Mouse (Mus musculus): ENCODE measurements around the gene B230217C12Rik. TPM values are rescaled to one million over a fixed set of nuclear protein-coding genes. Genes with fewer than 3 reads are reported as not detected.
"Not testable (repeated sequence)": the region's sequence is repeated elsewhere in the genome, so short reads cannot be mapped to it uniquely, and the experiment has no call there.

B230217C12Rik gene
- polyA plus RNA-seq, 1 experiment from 2014 or later = 7.5 TPM

GRCm38 (mm10) chr11:97836541-97836940, 4.0 kb upstream of the B230217C12Rik start:
- ATAC-seq (ENCODE audit: low read depth) (no peak), DNase-seq (ENCODE audit: low spot score) (no peak)
- Histone ChIP-seq H3K27ac (replicated peaks; ENCODE audit: low read depth, low read length) (no peak overlapping the region), H3K4me3 (ENCODE audit: low read depth, low read length) (no peak overlapping the region), H3K4me2 (ENCODE audit: low read depth, low read length) (no peak overlapping the region), H3K9ac (ENCODE audit: low read depth, low read length) (no peak overlapping the region), H3K4me1 (ENCODE audit: control insufficient read depth, insufficient read depth, low read length) (no peaks in the 10 kb centered on the region), H3K36me3 (ENCODE audit: control insufficient read depth, insufficient read depth, low read length) (peaks cover 58% of the 10 kb centered on the region), H3K9me3 (ENCODE audit: control insufficient read depth, low read length) (no peaks in the 10 kb centered on the region), H3K27me3 (replicated peaks; ENCODE audit: control insufficient read depth, insufficient read depth, low read length) (no peaks in the 10 kb centered on the region)
- 51% methylated on average over 7 of the region's 8 CpGs for WGBS

GRCm38 (mm10) chr11:97837051-97837450, 3.5 kb upstream of the B230217C12Rik start:
- not testable (repeated sequence) for DNase-seq (ENCODE audit: low spot score)
- peaks cover 58% of the 10 kb centered on the region for H3K36me3 ChIP-seq (ENCODE audit: control insufficient read depth, insufficient read depth, low read length)

GRCm38 (mm10) chr11:97837641-97838149, 2.9 kb upstream of the B230217C12Rik start:
- no peak overlapping the region for H3K4me2 ChIP-seq (ENCODE audit: low read depth, low read length)
- H3K27ac ChIP-seq (replicated peaks; ENCODE audit: low read depth, low read length) = no peak overlapping the region
- no peak for ATAC-seq (ENCODE audit: low read depth)
- H3K9me3 ChIP-seq (ENCODE audit: control insufficient read depth, low read length) = no peaks in the 10 kb centered on the region
- no peaks in the 10 kb centered on the region for H3K27me3 ChIP-seq (replicated peaks; ENCODE audit: control insufficient read depth, insufficient read depth, low read length)
- no peak overlapping the region for H3K9ac ChIP-seq (ENCODE audit: low read depth, low read length)
- WGBS = 78% methylated on average over 7 of the region's 7 CpGs
- peaks cover 56% of the 10 kb centered on the region for H3K36me3 ChIP-seq (ENCODE audit: control insufficient read depth, insufficient read depth, low read length)
- no peak overlapping the region for H3K4me3 ChIP-seq (ENCODE audit: low read depth, low read length)
- no peak for DNase-seq (ENCODE audit: low spot score)
- peaks cover 7% of the 10 kb centered on the region for H3K4me1 ChIP-seq (ENCODE audit: control insufficient read depth, insufficient read depth, low read length)

More at GRCm38 (mm10) chr11:97837051-97837450, 3.5 kb upstream of the B230217C12Rik start:
- not testable (repeated sequence) for H3K4me3 ChIP-seq (ENCODE audit: low read depth, low read length); H3K9me3 ChIP-seq (ENCODE audit: control insufficient read depth, low read length); H3K27ac ChIP-seq (replicated peaks; ENCODE audit: low read depth, low read length); H3K27me3 ChIP-seq (replicated peaks; ENCODE audit: control insufficient read depth, insufficient read depth, low read length); H3K4me2 ChIP-seq (ENCODE audit: low read depth, low read length); H3K9ac ChIP-seq (ENCODE audit: low read depth, low read length); H3K4me1 ChIP-seq (ENCODE audit: control insufficient read depth, insufficient read depth, low read length); ATAC-seq (ENCODE audit: low read depth)
- WGBS = 75% methylated on average over 8 of the region's 9 CpGs

- Histone ChIP-seq H3K9me3 (ENCODE audit: control insufficient read depth, low read length) (no peaks in the 10 kb centered on the region), H3K36me3 (ENCODE audit: control insufficient read depth, insufficient read depth, low read length) (peaks cover 45% of the 10 kb centered on the region), H3K27me3 (replicated peaks; ENCODE audit: control insufficient read depth, insufficient read depth, low read length) (no peaks in the 10 kb centered on the region), H3K4me1 (ENCODE audit: control insufficient read depth, insufficient read depth, low read length) (peaks cover 7% of the 10 kb centered on the region), H3K4me3 (ENCODE audit: low read depth, low read length) (no peak overlapping the region), H3K4me2 (ENCODE audit: low read depth, low read length) (no peak overlapping the region), H3K27ac (replicated peaks; ENCODE audit: low read depth, low read length) (0 out of 2 replicates have a peak overlapping the region, but pooled peaks have one; percentile 15), H3K9ac (ENCODE audit: low read depth, low read length) (0 out of 2 replicates have a peak overlapping the region, but pooled peaks have one; percentile 8)
- no peak for DNase-seq (ENCODE audit: low spot score)
- no peak for ATAC-seq (ENCODE audit: low read depth)
- WGBS = 29% methylated on average over 10 of the region's 10 CpGs
Observed at GRCm38 (mm10) chr11:97838779-97839440, 1.7 kb upstream of the B230217C12Rik start.

GRCm38 (mm10) chr11:97839441-97840134, 992 bp upstream of the B230217C12Rik start:
- ATAC-seq (ENCODE audit: low read depth) (no peak), DNase-seq (ENCODE audit: low spot score) (no peak)
- 50% methylated on average over 11 of the region's 11 CpGs for WGBS
- H3K4me3 ChIP-seq (ENCODE audit: low read depth, low read length) = no peak overlapping the region
- H3K27me3 ChIP-seq (replicated peaks; ENCODE audit: control insufficient read depth, insufficient read depth, low read length) = no peaks in the 10 kb centered on the region
- peaks cover 38% of the 10 kb centered on the region for H3K36me3 ChIP-seq (ENCODE audit: control insufficient read depth, insufficient read depth, low read length)
- H3K27ac ChIP-seq (replicated peaks; ENCODE audit: low read depth, low read length) = peak overlapping the region; percentile 15; the same call in 1 of the 2 replicates
- H3K9ac ChIP-seq (ENCODE audit: low read depth, low read length) = 0 out of 2 replicates have a peak overlapping the region, but pooled peaks have one; percentile 8
- peaks cover 7% of the 10 kb centered on the region for H3K4me1 ChIP-seq (ENCODE audit: control insufficient read depth, insufficient read depth, low read length)
- H3K9me3 ChIP-seq (ENCODE audit: control insufficient read depth, low read length) = no peaks in the 10 kb centered on the region
- no peak overlapping the region for H3K4me2 ChIP-seq (ENCODE audit: low read depth, low read length)

- WGBS = 59% methylated on average over 2 of the region's 2 CpGs
Observed at GRCm38 (mm10) chr11:97840135-97840490, 467 bp upstream of the B230217C12Rik start.

GRCm38 (mm10) chr11:97840991-97841661, 546 bp downstream of the B230217C12Rik start:
- ATAC-seq (ENCODE audit: low read depth) = peak; percentile 93
- Histone ChIP-seq H3K4me2 (ENCODE audit: low read depth, low read length) (peak overlapping the region; percentile 57), H3K27me3 (replicated peaks; ENCODE audit: control insufficient read depth, insufficient read depth, low read length) (no peaks in the 10 kb centered on the region), H3K9ac (ENCODE audit: low read depth, low read length) (peak overlapping the region; percentile 67), H3K27ac (replicated peaks; ENCODE audit: low read depth, low read length) (peak overlapping the region; percentile 82), H3K9me3 (ENCODE audit: control insufficient read depth, low read length) (no peaks in the 10 kb centered on the region), H3K4me1 (ENCODE audit: control insufficient read depth, insufficient read depth, low read length) (peaks cover 7% of the 10 kb centered on the region), H3K36me3 (ENCODE audit: control insufficient read depth, insufficient read depth, low read length) (peaks cover 22% of the 10 kb centered on the region), H3K4me3 (ENCODE audit: low read depth, low read length) (peak overlapping the region; percentile 42)
- peak; percentile 95 for DNase-seq (ENCODE audit: low spot score)
- WGBS = 2% methylated on average over 21 of the region's 22 CpGs

More at GRCm38 (mm10) chr11:97840135-97840490, 467 bp upstream of the B230217C12Rik start:
- ATAC-seq (ENCODE audit: low read depth) (no peak), DNase-seq (ENCODE audit: low spot score) (no peak)
- Histone ChIP-seq H3K9me3 (ENCODE audit: control insufficient read depth, low read length) (no peaks in the 10 kb centered on the region), H3K27me3 (replicated peaks; ENCODE audit: control insufficient read depth, insufficient read depth, low read length) (no peaks in the 10 kb centered on the region), H3K4me2 (ENCODE audit: low read depth, low read length) (peak overlapping the region; percentile 57), H3K27ac (replicated peaks; ENCODE audit: low read depth, low read length) (peak overlapping the region; percentile 82), H3K9ac (ENCODE audit: low read depth, low read length) (peak overlapping the region; percentile 67; the same call in 1 of the 2 replicates), H3K36me3 (ENCODE audit: control insufficient read depth, insufficient read depth, low read length) (peaks cover 33% of the 10 kb centered on the region), H3K4me1 (ENCODE audit: control insufficient read depth, insufficient read depth, low read length) (peaks cover 7% of the 10 kb centered on the region), H3K4me3 (ENCODE audit: low read depth, low read length) (no peak overlapping the region)

- H3K9me3 ChIP-seq (ENCODE audit: control insufficient read depth, low read length) = no peaks in the 10 kb centered on the region
- peak overlapping the region; percentile 42; the same call in 1 of the 2 replicates for H3K4me3 ChIP-seq (ENCODE audit: low read depth, low read length)
- H3K9ac ChIP-seq (ENCODE audit: low read depth, low read length) = 0 out of 2 replicates have a peak overlapping the region, but pooled peaks have one; percentile 20
- ATAC-seq (ENCODE audit: low read depth) (no peak), DNase-seq (ENCODE audit: low spot score) (no peak)
- no peaks in the 10 kb centered on the region for H3K27me3 ChIP-seq (replicated peaks; ENCODE audit: control insufficient read depth, insufficient read depth, low read length)
- H3K27ac ChIP-seq (replicated peaks; ENCODE audit: low read depth, low read length) = peak overlapping the region; percentile 33; the same call in 1 of the 2 replicates
- 45% methylated on average over 4 of the region's 4 CpGs for whole genome bisulfite sequencing
- H3K36me3 ChIP-seq (ENCODE audit: control insufficient read depth, insufficient read depth, low read length) = peaks cover 14% of the 10 kb centered on the region
- H3K4me1 ChIP-seq (ENCODE audit: control insufficient read depth, insufficient read depth, low read length) = peaks cover 7% of the 10 kb centered on the region
- H3K4me2 ChIP-seq (ENCODE audit: low read depth, low read length) = peak overlapping the region; percentile 57
Observed at GRCm38 (mm10) chr11:97842001-97842400, 1.4 kb downstream of the B230217C12Rik start.

All from embryonic facial prominence, embryonic 14.5 days (tissue).